Mouse (Mus musculus): ENCODE measurements around the gene Spcs2. TPM values are rescaled to one million over a fixed set of nuclear protein-coding genes. Genes with fewer than 3 reads are reported as not detected.

Spcs2 gene
- polyA plus RNA-seq, 1 experiment from 2014 or later = 344 TPM

DNA sequence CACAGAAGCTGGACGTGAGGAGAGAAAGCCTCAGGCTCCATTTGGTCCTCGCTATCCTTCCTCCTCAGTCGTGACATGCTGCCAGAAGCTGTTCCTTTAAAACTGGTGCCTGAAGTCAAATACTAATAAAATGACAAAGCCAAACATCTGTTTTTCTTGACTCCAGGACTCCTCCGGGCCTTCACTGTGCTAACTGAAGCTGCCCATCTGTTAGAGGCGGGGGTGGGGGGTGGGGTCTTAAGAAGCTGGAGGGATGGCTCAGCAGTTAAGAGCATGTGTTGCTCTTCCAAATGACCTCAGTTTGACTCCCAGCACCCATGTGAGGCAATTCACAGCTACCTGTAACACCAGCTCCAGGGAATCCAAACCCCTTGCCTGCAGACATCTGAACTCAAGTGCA, 74.7 kb downstream of the Spcs2 start:
- no peak for ATAC-seq (ENCODE audit: low FRiP score)

DNA sequence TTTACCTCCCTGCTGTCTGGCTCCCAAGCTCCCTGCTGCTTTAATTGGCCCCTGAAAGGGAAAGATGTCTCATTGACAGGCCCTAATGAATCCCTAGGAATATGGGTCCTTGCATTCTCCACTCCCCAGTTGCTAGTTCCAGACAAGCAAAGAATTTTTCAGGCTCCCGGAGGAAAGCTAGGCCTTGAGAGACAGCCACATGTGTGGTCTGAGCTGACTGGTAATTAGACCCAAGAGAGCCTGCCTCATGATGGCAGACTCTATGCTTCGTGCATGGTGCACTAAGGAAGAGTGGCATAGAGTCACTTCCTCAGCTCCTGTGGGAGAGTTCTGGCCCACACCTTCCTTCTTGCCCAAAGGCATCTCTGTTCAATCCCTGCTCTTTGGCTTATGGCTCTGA, 75.3 kb downstream of the Spcs2 start:
- ATAC-seq (ENCODE audit: low FRiP score) = no peak
- WGBS = 27% methylated on average over 2 of the region's 2 CpGs
- H3K27ac ChIP-seq = peak overlapping the region; percentile 55; the same call in 1 of the 2 replicates
- no peaks in the 10 kb centered on the region for H3K9me3 ChIP-seq
- no peaks in the 10 kb centered on the region for H3K36me3 ChIP-seq
- no peak overlapping the region for H3K4me3 ChIP-seq
- H3K4me1 ChIP-seq (replicated peaks) = peaks cover 27% of the 10 kb centered on the region
- no peak overlapping the region for H3K9ac ChIP-seq
- H3K27me3 ChIP-seq = no peaks in the 10 kb centered on the region
- no peak overlapping the region for H3K4me2 ChIP-seq

More for the DNA sequence above, 74.7 kb downstream of the Spcs2 start:
- H3K4me2 ChIP-seq = no peak overlapping the region
- no peaks in the 10 kb centered on the region for H3K9me3 ChIP-seq
- WGBS = 39% methylated on average over 5 of the region's 5 CpGs
- no peak overlapping the region for H3K9ac ChIP-seq
- H3K4me3 ChIP-seq = no peak overlapping the region
- no peaks in the 10 kb centered on the region for H3K36me3 ChIP-seq
- peak overlapping the region; percentile 55; the same call in 1 of the 2 replicates for H3K27ac ChIP-seq
- H3K4me1 ChIP-seq (replicated peaks) = peaks cover 27% of the 10 kb centered on the region
- no peaks in the 10 kb centered on the region for H3K27me3 ChIP-seq

Other genes with a start within 250 kb of the Spcs2 start
- 1.4 TPM in 2 replicates for gene Tpbgl, start 236.4 kb downstream of the Spcs2 start, polyA plus RNA-seq (2015; fragmentation: Nextera tagmentation; extraction: Ambion mirVana)
- gene Slco2b1, start 152.1 kb downstream of the Spcs2 start, polyA plus RNA-seq (2015; fragmentation: Nextera tagmentation; extraction: Ambion mirVana) = 5.8 TPM in 2 replicates
- not detected in 2 replicates for gene Olfr520, start 133.2 kb downstream of the Spcs2 start, polyA plus RNA-seq (2015; fragmentation: Nextera tagmentation; extraction: Ambion mirVana)
- not detected in 2 replicates for gene Olfr521, start 100.0 kb downstream of the Spcs2 start, polyA plus RNA-seq (2015; fragmentation: Nextera tagmentation; extraction: Ambion mirVana)
- 2.2 TPM in 2 replicates for gene Neu3, start 35.0 kb downstream of the Spcs2 start, polyA plus RNA-seq (2015; fragmentation: Nextera tagmentation; extraction: Ambion mirVana)
- 0.51 and 0.72 TPM in 2 replicates for gene Xrra1, start 4.3 kb downstream of the Spcs2 start, polyA plus RNA-seq (2015; fragmentation: Nextera tagmentation; extraction: Ambion mirVana)
- gene Rnf169, start 117.0 kb upstream of the Spcs2 start, polyA plus RNA-seq (2015; fragmentation: Nextera tagmentation; extraction: Ambion mirVana) = 4.1 and 4.5 TPM in 2 replicates
- 0.27 and 0.42 TPM in 2 replicates for gene Chrdl2, start 142.7 kb upstream of the Spcs2 start, polyA plus RNA-seq (2015; fragmentation: Nextera tagmentation; extraction: Ambion mirVana)